Mouse (Mus musculus): ENCODE measurements around the gene Ranbp9.

- TF ChIP-seq CTCF (IDR thresholded peaks at IDR 0.05; ENCODE audit: control insufficient read depth, insufficient read depth, insufficient read length) (no peak), MAX (IDR thresholded peaks at IDR 0.05) (no peak), FOSL1 (IDR thresholded peaks at IDR 0.05; ENCODE audit: insufficient read depth, low read length, poor library complexity, severe bottlenecking) (no peak), USF1 (IDR thresholded peaks at IDR 0.05; ENCODE audit: low read depth) (no peak), MYOG (IDR thresholded peaks at IDR 0.05; ENCODE audit: control insufficient read depth, extremely low read depth, insufficient read length) (no peak)
These were observed 506 bp downstream of the Ranbp9 start for GRCm38 (mm10) chr13:43480595-43480956.

Data from C2C12 (cell line).